Mouse (Mus musculus): ENCODE results near the gene Gan.

The Gan gene

DNA sequence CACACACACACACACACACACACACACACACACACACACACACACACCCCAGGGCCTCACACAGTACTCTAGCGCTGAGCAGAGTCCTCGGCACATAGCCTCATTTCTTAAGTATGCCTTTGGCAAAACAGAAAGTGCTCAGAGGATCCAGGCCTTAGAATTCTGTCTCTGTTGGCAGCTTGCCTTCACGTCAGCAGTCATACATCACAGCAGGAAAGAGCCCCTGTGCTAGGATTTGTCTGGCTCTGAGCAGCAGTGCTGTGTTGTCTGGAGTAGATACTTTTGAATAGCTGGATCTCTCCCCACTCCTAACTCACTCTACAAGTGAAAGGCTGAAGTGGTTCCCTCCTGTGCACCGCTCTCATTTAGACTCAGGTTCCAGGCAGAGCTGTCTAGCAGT lies 36.4 kb downstream of the Gan start:
- in situ Hi-C loops (cut with MboI; ENCODE audit: low pct_unique_long_range_greater_than_20kb in 1 of 2, low sequenced_read_pairs in 2 of 2, unreplicated experiment in 1 of 2) = no loop called here

DNA sequence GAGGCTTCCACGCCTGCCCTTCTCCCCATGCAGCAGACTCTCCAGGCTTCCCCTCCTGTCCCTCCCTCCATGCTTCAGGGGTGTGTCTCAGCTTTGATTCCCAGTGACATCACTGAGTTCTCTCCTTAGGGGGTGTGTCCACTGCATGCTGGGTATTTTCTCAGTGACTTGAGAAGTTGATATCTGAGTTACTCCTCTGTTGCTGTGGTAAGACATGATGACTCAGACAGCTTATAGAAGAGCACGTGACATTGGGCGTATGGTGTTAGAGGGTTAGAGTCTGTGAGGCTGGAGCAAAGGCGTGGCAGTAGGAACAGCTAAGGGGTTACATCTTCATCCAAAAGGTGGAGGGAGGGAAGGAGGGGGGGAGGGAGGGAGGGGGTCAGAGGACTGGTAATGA lies 38.7 kb downstream of the Gan start:
- in situ Hi-C loops (cut with MboI; ENCODE audit: low pct_unique_long_range_greater_than_20kb in 1 of 2, low sequenced_read_pairs in 2 of 2, unreplicated experiment in 1 of 2) = no loop called here

DNA sequence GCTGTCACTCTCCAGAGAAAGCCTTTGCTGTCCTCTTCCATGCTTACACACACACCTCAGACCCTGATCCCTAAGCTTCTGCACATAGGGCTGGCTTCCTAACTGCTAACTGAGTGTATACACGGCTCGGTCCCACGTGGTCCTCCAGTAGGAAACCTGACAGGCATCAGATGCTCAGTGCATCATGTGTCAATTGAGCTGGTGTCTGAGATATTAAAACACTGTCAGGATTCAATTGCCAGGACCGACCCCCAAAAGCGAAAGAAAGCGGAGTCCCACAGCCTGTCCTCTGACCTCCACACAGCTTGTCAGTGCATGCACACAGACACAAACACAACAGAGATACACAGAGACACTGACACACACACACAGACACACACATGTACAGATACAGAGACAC lies 39.6 kb downstream of the Gan start:
- in situ Hi-C loops (cut with MboI; ENCODE audit: low pct_unique_long_range_greater_than_20kb in 1 of 2, low sequenced_read_pairs in 2 of 2, unreplicated experiment in 1 of 2) = no loop called here

DNA sequence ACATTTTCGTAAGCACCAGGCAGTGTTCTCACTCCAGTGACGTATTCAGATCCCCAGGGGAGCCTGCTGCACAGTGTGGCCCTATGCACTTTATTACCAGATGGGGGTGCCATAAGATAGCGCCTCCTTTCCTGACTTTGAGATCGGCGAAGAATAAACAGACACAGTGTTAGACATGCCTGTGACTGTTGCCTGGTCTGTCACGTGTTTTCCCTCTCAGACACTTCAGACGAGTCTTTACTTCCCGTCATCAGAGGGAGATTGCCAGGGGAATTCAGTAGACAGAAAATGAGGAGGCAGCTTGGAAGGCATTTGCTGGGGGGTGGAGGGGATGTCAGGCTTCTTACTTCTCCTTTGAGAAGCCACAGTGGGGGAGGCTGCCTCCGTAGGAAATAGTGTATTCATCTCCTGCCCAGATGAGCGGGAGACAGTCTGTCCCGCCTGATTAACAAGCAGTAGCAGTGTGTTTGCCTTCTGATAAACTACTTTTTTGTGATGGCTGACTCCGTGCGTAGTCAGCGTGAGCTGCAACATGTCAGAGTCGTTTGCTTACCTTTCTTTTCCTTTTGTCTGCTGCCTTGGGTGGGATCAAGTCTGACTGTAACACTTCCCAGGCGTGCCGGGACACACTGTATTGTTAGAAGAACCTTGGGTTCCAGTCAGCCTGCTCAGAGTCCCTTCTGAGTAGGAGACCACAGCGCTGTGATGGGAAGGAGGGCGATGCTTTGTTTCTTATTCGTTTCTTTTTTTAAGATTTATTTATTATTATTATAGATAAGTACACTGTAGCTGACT lies 40.4 kb downstream of the Gan start:
- in situ Hi-C loops (cut with MboI; ENCODE audit: low pct_unique_long_range_greater_than_20kb in 1 of 2, low sequenced_read_pairs in 2 of 2, unreplicated experiment in 1 of 2) = no loop called here

DNA sequence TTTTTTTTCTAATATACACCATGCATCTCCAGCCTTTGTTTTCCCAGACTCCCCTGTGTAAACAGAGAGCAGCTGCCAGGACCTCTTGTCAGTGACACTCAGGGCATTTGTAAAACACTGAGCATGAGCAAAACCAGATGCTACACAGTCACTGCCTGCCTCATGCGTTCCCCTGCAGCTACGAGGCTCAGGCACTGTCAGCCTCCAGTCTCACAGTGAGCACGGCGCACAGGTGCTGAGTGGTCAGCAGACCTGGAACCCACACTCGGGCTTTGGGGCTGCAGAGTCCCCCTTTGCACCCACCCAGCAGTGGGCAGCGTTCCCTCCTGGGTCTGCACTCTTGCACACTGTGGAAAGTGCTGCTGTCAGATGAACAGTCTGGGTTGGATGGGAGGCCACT lies 41.7 kb downstream of the Gan start:
- in situ Hi-C loops (cut with MboI; ENCODE audit: low pct_unique_long_range_greater_than_20kb in 1 of 2, low sequenced_read_pairs in 2 of 2, unreplicated experiment in 1 of 2) = no loop called here

DNA sequence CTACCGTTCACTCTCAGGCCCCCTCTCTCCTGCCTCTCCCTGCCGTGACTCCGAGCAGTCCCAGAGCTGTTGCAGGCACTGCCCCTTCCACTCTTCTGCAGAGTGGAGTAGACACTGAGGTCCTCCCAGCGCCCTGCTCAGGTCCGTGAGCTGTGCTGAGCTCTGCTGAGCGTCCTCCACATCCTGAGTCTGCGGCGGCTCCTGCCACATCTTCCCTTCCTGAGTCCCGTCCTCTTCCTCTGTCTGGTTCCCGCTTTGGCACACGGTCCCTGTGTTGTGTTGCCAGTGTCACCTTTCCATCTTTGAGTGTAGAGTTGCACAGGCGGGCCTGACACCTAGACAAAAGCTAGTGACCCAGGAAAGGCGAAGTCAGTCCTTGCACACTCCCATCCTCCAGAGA lies 42.4 kb downstream of the Gan start:
- in situ Hi-C loops (cut with MboI; ENCODE audit: low pct_unique_long_range_greater_than_20kb in 1 of 2, low sequenced_read_pairs in 2 of 2, unreplicated experiment in 1 of 2) = no loop called here

DNA sequence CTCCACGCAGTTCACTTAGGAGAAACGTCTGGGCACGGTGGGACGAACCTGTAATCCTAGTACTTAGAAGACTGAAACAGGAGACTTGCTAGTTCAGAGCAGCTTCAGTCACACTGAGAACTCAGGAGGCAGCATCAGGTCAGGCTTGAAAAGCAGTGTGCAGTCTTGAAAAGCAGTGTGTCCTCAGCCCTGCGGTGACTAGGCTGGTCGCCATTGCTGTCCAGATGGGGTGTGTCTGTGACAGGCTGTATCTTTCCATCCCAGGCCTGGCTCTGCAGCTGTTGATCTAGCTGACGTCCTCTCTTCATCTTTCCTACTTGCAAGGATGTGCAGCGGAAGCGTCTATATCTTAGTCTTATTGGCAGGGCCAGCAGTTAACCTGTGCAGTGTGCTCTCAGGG lies 42.9 kb downstream of the Gan start:
- in situ Hi-C loops (cut with MboI; ENCODE audit: low pct_unique_long_range_greater_than_20kb in 1 of 2, low sequenced_read_pairs in 2 of 2, unreplicated experiment in 1 of 2) = no loop called here

DNA sequence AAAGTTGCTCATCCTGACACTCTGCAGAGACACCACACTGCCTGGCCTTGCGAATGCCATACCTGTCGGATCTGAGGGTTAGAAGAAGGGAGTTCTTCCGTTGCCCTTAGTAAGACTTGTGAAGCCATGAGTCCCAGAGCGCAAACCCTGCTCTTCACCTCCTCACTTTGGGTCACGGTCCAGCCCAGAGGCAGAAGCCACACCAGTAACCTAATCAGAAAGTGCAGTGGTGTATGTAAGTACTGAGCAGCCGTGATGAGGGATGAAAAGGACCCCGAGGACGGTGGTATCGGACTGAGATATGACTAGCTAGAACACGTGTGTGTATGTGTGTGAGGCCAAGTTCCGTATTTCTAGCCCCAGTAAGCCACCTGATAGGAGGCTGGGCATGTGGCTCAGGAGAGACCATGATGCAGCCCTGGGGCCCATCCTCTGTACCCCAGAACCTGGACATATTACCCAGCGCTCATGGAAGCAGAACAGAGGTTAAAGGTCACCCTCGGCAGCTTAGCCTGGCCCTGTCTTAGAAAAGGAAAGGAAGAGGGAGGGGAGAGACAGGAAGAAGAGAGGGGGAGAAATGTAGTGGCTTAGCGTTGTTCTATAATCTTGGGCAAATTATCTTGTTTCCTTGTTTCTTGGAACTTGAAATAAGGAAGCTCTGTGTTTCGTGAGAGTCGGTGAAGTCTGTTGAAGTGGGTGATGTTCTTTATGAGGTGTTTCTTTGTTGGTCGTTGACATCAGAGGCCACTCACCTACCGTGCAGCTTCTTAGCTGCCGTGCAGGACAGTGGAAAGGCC lies 43.5 kb downstream of the Gan start:
- in situ Hi-C loops (cut with MboI; ENCODE audit: low pct_unique_long_range_greater_than_20kb in 1 of 2, low sequenced_read_pairs in 2 of 2, unreplicated experiment in 1 of 2) = no loop called here

DNA sequence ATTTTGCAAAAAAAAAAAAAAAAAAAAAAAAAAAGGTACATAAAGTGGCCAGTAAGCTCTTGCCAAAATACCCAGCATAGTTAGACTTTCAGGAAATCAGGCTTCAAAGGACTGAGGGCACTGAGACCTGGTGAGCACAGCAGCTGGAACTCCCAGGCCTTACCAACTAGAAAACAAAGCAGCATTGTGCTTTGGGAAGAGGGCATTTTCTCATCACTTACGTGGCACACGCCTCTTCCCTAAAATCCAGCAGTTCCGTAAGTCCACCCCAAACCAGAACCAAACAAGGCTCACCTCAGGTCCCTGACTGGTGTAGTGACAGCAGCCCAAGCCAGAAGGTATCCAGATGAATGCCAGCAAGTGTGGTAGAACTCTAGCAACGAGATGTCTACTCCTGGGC lies 45.1 kb downstream of the Gan start:
- in situ Hi-C loops (cut with MboI; ENCODE audit: low pct_unique_long_range_greater_than_20kb in 1 of 2, low sequenced_read_pairs in 2 of 2, unreplicated experiment in 1 of 2) = no loop called here

DNA sequence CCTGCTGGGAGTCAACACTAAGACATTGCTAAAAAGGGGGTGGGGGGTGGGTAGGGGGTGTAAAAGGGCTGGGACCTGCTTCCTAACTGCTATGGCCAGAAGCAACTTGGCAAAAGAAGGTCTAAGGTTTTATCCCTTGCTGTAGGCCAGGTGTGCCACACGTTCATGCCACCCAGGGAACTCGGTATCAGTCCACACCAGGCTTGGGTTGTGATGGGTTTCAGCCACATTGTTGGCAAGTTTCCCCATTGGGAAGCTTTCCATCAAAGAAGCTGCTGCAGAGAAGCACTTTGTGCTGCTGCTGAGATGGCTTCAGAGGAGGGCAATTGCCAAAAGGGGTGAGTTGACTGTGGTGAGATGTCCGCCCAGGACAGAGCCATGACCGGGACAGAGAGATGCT lies 47.9 kb downstream of the Gan start:
- in situ Hi-C loops (cut with MboI; ENCODE audit: low pct_unique_long_range_greater_than_20kb in 1 of 2, low sequenced_read_pairs in 2 of 2, unreplicated experiment in 1 of 2) = no loop called here

DNA sequence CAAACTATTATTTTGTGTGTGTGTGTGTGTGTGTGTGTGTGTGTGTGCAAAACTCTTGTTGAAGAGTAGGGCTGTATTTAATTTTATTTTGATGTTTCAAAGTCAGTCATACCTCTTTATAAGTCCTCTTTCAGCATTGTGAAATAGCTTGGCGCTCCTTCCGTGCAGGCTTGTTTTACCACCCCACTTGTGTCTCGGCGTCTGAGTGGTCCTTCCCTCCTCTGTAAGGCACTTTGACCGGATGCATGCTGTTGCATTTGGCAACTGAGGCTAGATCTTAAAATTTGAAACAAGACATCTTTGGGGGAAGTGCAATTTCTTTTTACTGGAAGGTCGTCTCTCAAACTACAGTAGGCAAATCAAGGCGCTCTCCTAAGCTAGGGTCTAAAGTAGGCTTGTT lies 48.7 kb downstream of the Gan start:
- in situ Hi-C loops (cut with MboI; ENCODE audit: low pct_unique_long_range_greater_than_20kb in 1 of 2, low sequenced_read_pairs in 2 of 2, unreplicated experiment in 1 of 2) = no loop called here

DNA sequence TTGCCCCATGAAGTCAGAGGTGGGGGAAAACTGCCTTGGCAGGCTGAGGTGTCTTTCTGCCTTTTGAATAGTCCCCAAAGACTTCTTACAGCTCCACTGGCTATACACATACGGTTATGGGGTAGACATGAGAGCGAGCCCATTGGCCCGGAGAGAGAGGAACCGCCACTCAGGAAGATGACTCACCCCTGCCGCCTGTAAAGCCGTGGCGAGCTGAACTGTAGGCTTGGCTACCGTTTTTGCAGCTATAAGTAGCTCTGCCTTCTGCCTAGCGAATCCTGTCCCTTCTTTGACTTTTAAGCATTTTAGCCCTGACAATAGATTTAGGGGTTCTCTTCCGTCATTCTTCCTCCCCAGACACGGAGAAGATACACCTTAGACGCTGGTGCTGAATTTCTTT lies 51.2 kb downstream of the Gan start:
- in situ Hi-C loops (cut with MboI; ENCODE audit: low pct_unique_long_range_greater_than_20kb in 1 of 2, low sequenced_read_pairs in 2 of 2, unreplicated experiment in 1 of 2) = no loop called here

DNA sequence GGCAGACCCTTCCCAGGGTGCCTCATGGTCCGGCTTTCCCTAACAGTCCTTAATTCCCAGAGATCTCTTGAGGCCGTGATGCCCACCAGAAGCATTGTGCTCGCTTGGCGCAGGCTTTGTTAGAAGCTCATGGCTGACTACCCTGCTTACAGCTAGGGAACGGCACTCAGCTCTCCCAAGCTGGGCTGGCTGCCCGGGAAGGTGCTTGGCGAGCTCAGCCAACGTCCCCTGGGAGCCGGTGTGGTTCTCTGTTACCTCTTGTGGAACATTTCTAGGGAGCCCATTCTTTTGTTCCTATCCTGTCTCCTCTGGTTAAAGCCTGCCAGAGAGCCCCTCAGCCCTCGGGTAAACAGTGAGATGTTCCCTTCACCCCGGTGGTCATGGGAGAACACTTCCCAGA lies 54.2 kb downstream of the Gan start:
- in situ Hi-C loops (cut with MboI; ENCODE audit: low pct_unique_long_range_greater_than_20kb in 1 of 2, low sequenced_read_pairs in 2 of 2, unreplicated experiment in 1 of 2) = loop anchor here in 1 of 2 experiments (10.0 kb wide), 1 partner anchor 263 kb away; no protein-coding TSS in a partner anchor

DNA sequence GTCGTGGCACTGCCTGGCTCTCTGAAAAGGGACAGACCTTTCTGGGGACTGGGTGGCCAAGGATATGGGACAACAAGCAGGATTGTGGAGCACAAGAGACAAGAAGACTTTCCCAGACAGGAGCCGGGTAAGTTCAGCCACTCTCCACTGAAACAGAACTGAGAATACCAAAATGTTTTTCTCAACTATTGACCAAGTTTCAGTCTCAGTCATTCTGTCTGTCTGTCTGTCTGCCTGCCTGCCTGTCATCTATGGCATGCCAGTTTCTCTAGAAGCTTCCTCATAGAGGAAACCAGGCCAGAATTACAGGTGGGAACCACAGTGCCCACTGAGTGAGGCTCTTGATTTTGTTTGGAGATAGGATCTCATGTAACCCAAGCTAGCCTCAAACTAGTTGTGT lies 59.8 kb downstream of the Gan start:
- in situ Hi-C loops (cut with MboI; ENCODE audit: low pct_unique_long_range_greater_than_20kb in 1 of 2, low sequenced_read_pairs in 2 of 2, unreplicated experiment in 1 of 2) = loop anchor here in 1 of 2 experiments (10.0 kb wide), 1 partner anchor 257 kb away; no protein-coding TSS in a partner anchor

DNA sequence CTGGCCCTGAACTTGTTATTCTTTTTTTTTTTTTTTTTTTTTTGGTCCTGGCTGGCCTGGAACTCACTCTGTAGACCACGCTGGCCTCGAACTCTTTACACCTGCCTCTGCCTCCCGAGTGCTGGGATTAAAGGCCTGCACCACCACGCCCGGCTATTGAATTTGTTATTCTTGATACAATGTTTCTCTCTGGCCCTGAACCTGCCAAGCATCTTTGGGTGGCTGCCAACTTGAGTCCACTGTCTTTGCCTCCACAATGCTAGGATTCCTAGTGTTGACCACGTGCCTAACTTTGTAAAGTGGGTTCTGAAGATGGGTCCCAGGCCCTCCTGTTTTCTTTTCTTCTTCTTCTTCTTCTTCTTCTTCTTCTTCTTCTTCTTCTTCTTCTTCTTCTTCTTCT lies 64.5 kb downstream of the Gan start:
- in situ Hi-C loops (cut with MboI; ENCODE audit: low pct_unique_long_range_greater_than_20kb in 1 of 2, low sequenced_read_pairs in 2 of 2, unreplicated experiment in 1 of 2) = no loop called here

DNA sequence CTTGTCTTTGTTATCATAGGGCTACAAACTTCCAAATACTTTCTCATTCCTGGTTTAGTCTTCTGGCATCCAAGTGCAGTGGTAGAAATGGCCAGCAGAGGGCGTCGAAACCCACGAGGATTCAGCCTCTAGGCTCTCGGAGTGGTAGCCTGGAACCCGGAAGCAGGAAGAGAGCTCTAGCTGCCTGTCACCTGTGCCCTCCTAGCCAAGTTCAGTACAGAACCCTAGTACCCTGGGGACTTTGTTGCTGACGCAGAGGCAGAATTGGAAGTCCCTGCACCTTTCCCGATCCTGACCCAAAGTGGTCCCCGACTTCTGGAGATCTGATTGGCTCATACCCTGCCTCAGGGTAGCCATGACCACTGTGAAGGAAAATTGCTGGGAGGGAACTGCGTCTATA lies 66.7 kb downstream of the Gan start:
- in situ Hi-C loops (cut with MboI; ENCODE audit: low pct_unique_long_range_greater_than_20kb in 1 of 2, low sequenced_read_pairs in 2 of 2, unreplicated experiment in 1 of 2) = no loop called here

DNA sequence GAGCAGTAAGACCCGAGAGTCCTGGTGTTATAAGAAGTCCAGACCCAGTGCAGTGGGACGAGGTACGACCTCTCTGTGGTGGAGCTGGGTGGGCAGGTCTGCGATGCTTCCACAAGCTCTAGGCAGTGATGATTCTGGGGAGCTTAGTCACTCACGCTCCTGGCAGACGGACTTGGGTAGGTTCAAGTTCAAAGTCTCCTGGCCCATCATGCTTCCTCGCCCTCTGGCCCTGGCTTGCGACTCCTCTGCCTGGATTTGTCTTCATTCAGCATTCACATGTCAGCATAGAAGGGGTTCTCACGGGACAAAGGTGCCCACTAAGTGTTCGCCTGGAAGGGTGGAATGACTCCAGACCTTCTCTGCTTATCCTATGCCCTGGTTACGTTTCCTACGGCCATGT lies 68.4 kb downstream of the Gan start:
- in situ Hi-C loops (cut with MboI; ENCODE audit: low pct_unique_long_range_greater_than_20kb in 1 of 2, low sequenced_read_pairs in 2 of 2, unreplicated experiment in 1 of 2) = no loop called here

DNA sequence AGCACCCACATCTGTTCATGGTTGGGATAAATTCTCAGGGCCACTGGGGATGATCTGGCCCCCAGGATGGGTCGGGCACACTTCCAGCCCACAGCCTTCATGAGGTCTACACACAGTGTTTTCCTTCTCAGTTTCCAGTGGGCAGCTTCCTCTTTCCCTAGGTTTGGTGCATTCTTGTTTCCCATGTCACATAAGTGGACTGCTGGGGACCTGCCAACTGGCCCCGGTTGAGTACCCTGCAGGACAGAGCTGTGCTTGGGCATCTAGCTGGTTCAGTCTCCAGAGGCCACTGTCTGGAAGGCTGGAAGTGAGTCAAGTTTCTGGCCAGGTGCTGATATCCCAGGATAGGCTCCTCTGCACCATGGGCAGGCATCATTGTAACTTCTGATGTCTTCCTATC lies 69.4 kb downstream of the Gan start:
- in situ Hi-C loops (cut with MboI; ENCODE audit: low pct_unique_long_range_greater_than_20kb in 1 of 2, low sequenced_read_pairs in 2 of 2, unreplicated experiment in 1 of 2) = no loop called here

DNA sequence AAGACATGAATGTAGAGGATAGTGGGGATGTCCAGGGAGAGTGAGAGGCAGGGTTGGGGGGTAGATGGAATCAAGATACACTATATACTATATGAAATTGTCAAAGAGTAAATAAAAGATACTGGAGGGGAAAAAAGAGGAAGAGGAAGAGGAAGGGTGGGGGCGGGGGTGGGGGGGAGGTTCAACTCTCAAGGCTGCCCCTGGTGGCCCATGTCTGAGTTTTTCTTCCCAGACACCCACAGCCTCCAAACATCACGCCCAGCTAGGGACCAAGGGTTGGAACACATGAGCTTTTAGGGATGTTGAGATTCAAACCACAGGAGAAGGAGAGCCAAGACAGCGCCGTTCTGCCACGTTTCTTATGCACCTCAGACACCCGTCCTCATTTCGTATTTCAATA lies 75.3 kb downstream of the Gan start:
- in situ Hi-C loops (cut with MboI; ENCODE audit: low pct_unique_long_range_greater_than_20kb in 1 of 2, low sequenced_read_pairs in 2 of 2, unreplicated experiment in 1 of 2) = loop anchor here in 1 of 2 experiments (5.0 kb wide), 1 partner anchor 239 kb away; no protein-coding TSS in a partner anchor

DNA sequence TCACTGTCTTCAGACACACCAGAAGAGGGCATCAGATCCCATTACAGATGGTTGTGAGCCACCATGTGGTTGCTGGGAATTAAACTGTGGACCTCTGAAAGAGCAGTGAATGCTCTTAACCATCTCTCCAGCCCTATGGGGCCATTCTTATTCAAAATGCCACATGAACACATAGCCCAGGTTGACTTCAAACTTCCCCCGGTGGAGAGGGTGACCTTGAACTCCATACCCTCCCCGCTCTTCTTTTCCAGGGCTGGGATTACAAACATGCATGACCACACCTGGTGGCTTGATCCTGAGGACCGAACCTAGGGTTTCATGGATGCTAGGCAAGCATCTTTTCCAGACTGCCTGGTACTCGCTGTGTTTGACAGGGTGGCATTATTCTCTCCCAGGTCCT lies 78.6 kb downstream of the Gan start:
- in situ Hi-C loops (cut with MboI; ENCODE audit: low pct_unique_long_range_greater_than_20kb in 1 of 2, low sequenced_read_pairs in 2 of 2, unreplicated experiment in 1 of 2) = no loop called here
